ENCODE assay signal across 29 mouse cellular contexts in the genomic region with DNA sequence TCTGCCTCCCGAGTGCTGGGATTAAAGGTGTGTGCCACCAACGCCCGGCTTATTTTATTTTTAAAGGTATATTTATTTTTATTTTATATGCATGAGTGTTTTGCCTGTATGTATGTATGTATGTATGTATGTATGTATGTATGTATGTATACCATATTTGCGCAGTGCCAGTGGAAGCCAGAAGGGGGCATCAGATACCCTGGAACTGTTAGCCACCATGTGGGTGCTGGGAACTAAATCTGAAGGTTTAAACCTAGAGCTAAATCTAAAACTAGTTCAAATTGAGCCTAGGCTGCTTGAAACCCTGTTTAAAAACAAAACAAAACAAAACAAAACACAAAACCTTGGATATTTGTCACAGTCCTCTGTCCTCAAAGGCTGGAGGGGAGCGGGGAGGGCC. TPM values are rescaled to one million over a fixed set of nuclear protein-coding genes. Genes with fewer than 3 reads are reported as not detected.
DNase-seq lines count a peak whose midpoint lies in the region; ATAC-seq and TF ChIP-seq lines count a peak whose summit lies in the region.
"Had no signal": no experiment of that assay in that cellular context is flagged by ENCODE, and none has a peak within 500 bp of the region (broad histone marks: within the 10 kb centered on the region; RNA-seq: fewer than 3 reads in every experiment).

No protein-coding gene starts in this region.

- H3K4me2 ChIP-seq in kidney, postnatal 0 days (ENCODE audit: low read length) = no peak overlapping the region
- no peak overlapping the region for H3K4me2 ChIP-seq in kidney, embryonic 16.5 days (replicated peaks; ENCODE audit: low read depth, low read length)
- no peak overlapping the region for H3K4me2 ChIP-seq in midbrain, postnatal 0 days (ENCODE audit: low read depth, low read length, poor library complexity, severe bottlenecking)
- H3K4me2 ChIP-seq: embryonic facial prominence, embryonic 13.5 days; heart, embryonic 15.5 days; limb, embryonic 13.5 days; neural tube, embryonic 13.5 days; stomach, embryonic 15.5 days had no signal

- no peak for DNase-seq in kidney, postnatal 0 days (ENCODE audit: low spot score)
- no peak for DNase-seq in midbrain, postnatal 0 days (ENCODE audit: low spot score)
- no peak for DNase-seq in midbrain, embryonic 10.5 days (ENCODE audit: low spot score)
- peak; percentile 53 for DNase-seq in R1 (ENCODE audit: low read depth, low spot score)
- no peak for DNase-seq in right cerebral cortex, postnatal 4 days
- DNase-seq in T-cell, adult 2 months (ENCODE audit: low spot score) = no peak
- DNase-seq: adrenal gland, adult 8-10 months; cerebellum, adult 11-12 months; cerebellum, postnatal 14 days; gastrocnemius, postnatal 14 days; heart, adult 18-20 months; kidney, adult 9 months; layer of hippocampus, postnatal 36 days; lung, postnatal 4 days; right cerebral cortex, postnatal 14 days; thymus, adult 2 months had no signal

- no peaks in the 10 kb centered on the region for H3K9me3 ChIP-seq in kidney, postnatal 0 days (replicated peaks; ENCODE audit: low read length)
- no peaks in the 10 kb centered on the region; the same call in 1 of the 2 replicates for H3K9me3 ChIP-seq in kidney, embryonic 16.5 days (ENCODE audit: low read length)
- no peaks in the 10 kb centered on the region for H3K9me3 ChIP-seq in midbrain, postnatal 0 days (ENCODE audit: low read length)
- no peaks in the 10 kb centered on the region for H3K9me3 ChIP-seq in midbrain, embryonic 10.5 days (replicated peaks)
- H3K9me3 ChIP-seq: embryonic facial prominence, embryonic 13.5 days; heart, embryonic 15.5 days; limb, embryonic 13.5 days; neural tube, embryonic 13.5 days; stomach, embryonic 15.5 days had no signal

- H3K4me1 ChIP-seq in kidney, postnatal 0 days (replicated peaks; ENCODE audit: insufficient read depth, low read length) = 0 out of 2 replicates have a peak, but pooled peaks cover 2% of the 10 kb centered on the region
- H3K4me1 ChIP-seq in kidney, embryonic 16.5 days (ENCODE audit: insufficient read depth, low read length) = peaks cover 14% of the 10 kb centered on the region; the same call in 1 of the 2 replicates
- no peaks in the 10 kb centered on the region for H3K4me1 ChIP-seq in midbrain, postnatal 0 days (ENCODE audit: insufficient read depth, low read length)
- peaks cover 61% of the 10 kb centered on the region for H3K4me1 ChIP-seq in midbrain, embryonic 10.5 days

- H3K27me3 ChIP-seq in kidney, postnatal 0 days (ENCODE audit: insufficient read depth, low read length) = no peaks in the 10 kb centered on the region
- H3K27me3 ChIP-seq in kidney, embryonic 16.5 days (ENCODE audit: insufficient read depth, low read length) = peaks cover 4% of the 10 kb centered on the region; the same call in 1 of the 2 replicates
- peaks cover 11% of the 10 kb centered on the region; the same call in 1 of the 2 replicates for H3K27me3 ChIP-seq in midbrain, postnatal 0 days (ENCODE audit: insufficient read depth, low read length)
- peaks cover 78% of the 10 kb centered on the region for H3K27me3 ChIP-seq in midbrain, embryonic 10.5 days (ENCODE audit: low read depth, poor library complexity, severe bottlenecking)

- TF ChIP-seq CTCF in kidney, postnatal 0 days (IDR thresholded peaks at IDR 0.05; ENCODE audit: low read depth) = peak; percentile 18; the same call in 1 of the 2 replicates
- TF ChIP-seq CTCF in midbrain, postnatal 0 days (IDR thresholded peaks at IDR 0.05) = peak; percentile 32; the same call in 1 of the 2 replicates

- no peak overlapping the region for H3K4me3 ChIP-seq in kidney, postnatal 0 days (replicated peaks; ENCODE audit: low read depth, low read length)
- H3K4me3 ChIP-seq in kidney, embryonic 16.5 days (ENCODE audit: low read length) = no peak overlapping the region
- H3K4me3 ChIP-seq in midbrain, postnatal 0 days (ENCODE audit: low read depth, low read length) = no peak overlapping the region
- H3K4me3 ChIP-seq in midbrain, embryonic 10.5 days = no peak overlapping the region
- H3K4me3 ChIP-seq: embryonic facial prominence, embryonic 13.5 days; heart, embryonic 15.5 days; limb, embryonic 13.5 days; neural tube, embryonic 13.5 days; stomach, embryonic 15.5 days had no signal

- no peak overlapping the region for H3K27ac ChIP-seq in kidney, postnatal 0 days
- H3K27ac ChIP-seq in kidney, embryonic 16.5 days (ENCODE audit: low read length) = no peak overlapping the region
- H3K27ac ChIP-seq in midbrain, postnatal 0 days (ENCODE audit: low read depth, low read length) = no peak overlapping the region
- H3K27ac ChIP-seq in midbrain, embryonic 10.5 days (replicated peaks) = no peak overlapping the region
- H3K27ac ChIP-seq: embryonic facial prominence, embryonic 13.5 days; heart, embryonic 15.5 days; limb, embryonic 13.5 days; neural tube, embryonic 13.5 days; stomach, embryonic 15.5 days had no signal

- no peak overlapping the region for H3K9ac ChIP-seq in kidney, postnatal 0 days (ENCODE audit: low read depth, low read length)
- H3K9ac ChIP-seq in kidney, embryonic 16.5 days (replicated peaks; ENCODE audit: low read length) = no peak overlapping the region
- no peak overlapping the region for H3K9ac ChIP-seq in midbrain, postnatal 0 days (replicated peaks; ENCODE audit: low read length, poor library complexity, severe bottlenecking)
- H3K9ac ChIP-seq: embryonic facial prominence, embryonic 13.5 days; heart, embryonic 15.5 days; limb, embryonic 13.5 days; neural tube, embryonic 13.5 days; stomach, embryonic 15.5 days had no signal

- H3K36me3 ChIP-seq in kidney, postnatal 0 days (ENCODE audit: insufficient read depth, low read length) = no peaks in the 10 kb centered on the region
- no peaks in the 10 kb centered on the region for H3K36me3 ChIP-seq in kidney, embryonic 16.5 days (ENCODE audit: insufficient read depth, low read length)
- no peaks in the 10 kb centered on the region for H3K36me3 ChIP-seq in midbrain, postnatal 0 days (ENCODE audit: insufficient read depth, low read length)
- no peaks in the 10 kb centered on the region for H3K36me3 ChIP-seq in midbrain, embryonic 10.5 days
- H3K36me3 ChIP-seq: embryonic facial prominence, embryonic 13.5 days; heart, embryonic 15.5 days; limb, embryonic 13.5 days; neural tube, embryonic 13.5 days; stomach, embryonic 15.5 days had no signal

- ATAC-seq in kidney, postnatal 0 days (replicated peaks; ENCODE audit: low FRiP score, low read depth) = no peak
- ATAC-seq in kidney, embryonic 16.5 days (ENCODE audit: low FRiP score, low TSS enrichment) = no peak
- ATAC-seq in midbrain, postnatal 0 days (ENCODE audit: low FRiP score) = no peak
- ATAC-seq: forebrain, embryonic 14.5 days; inflammation-experienced regulatory T-cells, adult 6 months had no signal

- 96% methylated on average over 5 of the region's 5 CpGs for WGBS in kidney, postnatal 0 days
- WGBS in kidney, embryonic 16.5 days = 93% methylated on average over 5 of the region's 5 CpGs
- WGBS in midbrain, postnatal 0 days = 87% methylated on average over 5 of the region's 5 CpGs
- 91% methylated on average over 5 of the region's 5 CpGs for WGBS in midbrain, embryonic 10.5 days

RNA-seq across cellular contexts. Expression of a gene that starts 8.9 kb away (rescaled TPM):
- polyA plus RNA-seq in kidney, postnatal 0 days (2015; fragmentation: Nextera tagmentation; extraction: Ambion mirVana) = 0.26 and 0.39 TPM in 2 replicates
- polyA plus RNA-seq in kidney, embryonic 16.5 days (2015; fragmentation: Nextera tagmentation; extraction: Ambion mirVana) = 0.17 and 0.23 TPM in 2 replicates
- 6.6 and 7.3 TPM in 2 replicates for total RNA-seq in midbrain, postnatal 0 days (2014; rRNA removed)
- 3.5 and 4.0 TPM in 2 replicates for polyA plus RNA-seq in midbrain, postnatal 0 days (2015; fragmentation: Nextera tagmentation; extraction: Ambion mirVana)
- polyA plus RNA-seq in midbrain, embryonic 10.5 days (2016; fragmentation: Nextera tagmentation; extraction: Ambion mirVana) = 0.19 and 0.26 TPM in 2 replicates
- total RNA-seq: hematopoietic stem cell, adult 5-6 weeks had no signal
- polyA plus RNA-seq: C2C12; inflammation-experienced regulatory T-cells, adult 6 months had no signal

RNA-seq across cellular contexts. Expression of a gene that starts 9.0 kb away (rescaled TPM):
- polyA plus RNA-seq in kidney, postnatal 0 days (2015; fragmentation: Nextera tagmentation; extraction: Ambion mirVana) = not detected in 2 replicates
- not detected in 2 replicates for polyA plus RNA-seq in kidney, embryonic 16.5 days (2015; fragmentation: Nextera tagmentation; extraction: Ambion mirVana)
- not detected in 2 replicates for total RNA-seq in midbrain, postnatal 0 days (2014; rRNA removed)
- polyA plus RNA-seq in midbrain, postnatal 0 days (2015; fragmentation: Nextera tagmentation; extraction: Ambion mirVana) = 0.33 and 0.43 TPM in 2 replicates
- polyA plus RNA-seq in midbrain, embryonic 10.5 days (2016; fragmentation: Nextera tagmentation; extraction: Ambion mirVana) = not detected in 2 replicates
- total RNA-seq: adrenal gland, adult 8-10 months; gastrocnemius, postnatal 14 days; heart, adult 18-20 months; hematopoietic stem cell, adult 5-6 weeks had no signal
- polyA plus RNA-seq: brain, embryonic 14.5 days; C2C12; embryonic facial prominence, embryonic 13.5 days; heart, embryonic 15.5 days; inflammation-experienced regulatory T-cells, adult 6 months; limb, embryonic 13.5 days; neural tube, embryonic 13.5 days; spleen, adult 2 months; stomach, embryonic 15.5 days; thymus, adult 2 months had no signal

RNA-seq across cellular contexts. Expression of a gene that starts 18.7 kb away (rescaled TPM):
- not detected in 2 replicates for polyA plus RNA-seq in kidney, postnatal 0 days (2015; fragmentation: Nextera tagmentation; extraction: Ambion mirVana)
- not detected in 2 replicates for polyA plus RNA-seq in kidney, embryonic 16.5 days (2015; fragmentation: Nextera tagmentation; extraction: Ambion mirVana)
- not detected in 2 replicates for total RNA-seq in midbrain, postnatal 0 days (2014; rRNA removed)
- not detected in 2 replicates for polyA plus RNA-seq in midbrain, postnatal 0 days (2015; fragmentation: Nextera tagmentation; extraction: Ambion mirVana)
- not detected in 2 replicates for polyA plus RNA-seq in midbrain, embryonic 10.5 days (2016; fragmentation: Nextera tagmentation; extraction: Ambion mirVana)
- total RNA-seq: adrenal gland, adult 8-10 months; gastrocnemius, postnatal 14 days; heart, adult 18-20 months; hematopoietic stem cell, adult 5-6 weeks had no signal
- polyA plus RNA-seq: brain, embryonic 14.5 days; C2C12; embryonic facial prominence, embryonic 13.5 days; forebrain, embryonic 14.5 days; heart, embryonic 15.5 days; inflammation-experienced regulatory T-cells, adult 6 months; limb, embryonic 13.5 days; liver, embryonic 16.5 days; neural tube, embryonic 13.5 days; spleen, adult 2 months; stomach, embryonic 15.5 days; thymus, adult 2 months had no signal

RNA-seq across cellular contexts. Expression of a gene that starts 30.1 kb away (rescaled TPM):
- 13.1 and 15.7 TPM in 2 replicates for polyA plus RNA-seq in kidney, postnatal 0 days (2015; fragmentation: Nextera tagmentation; extraction: Ambion mirVana)
- polyA plus RNA-seq in kidney, embryonic 16.5 days (2015; fragmentation: Nextera tagmentation; extraction: Ambion mirVana) = 25.7 and 25.9 TPM in 2 replicates
- total RNA-seq in midbrain, postnatal 0 days (2014; rRNA removed) = 44.8 and 54.6 TPM in 2 replicates
- 18.7 and 19.7 TPM in 2 replicates for polyA plus RNA-seq in midbrain, postnatal 0 days (2015; fragmentation: Nextera tagmentation; extraction: Ambion mirVana)
- polyA plus RNA-seq in midbrain, embryonic 10.5 days (2016; fragmentation: Nextera tagmentation; extraction: Ambion mirVana) = 17.3 and 18.0 TPM in 2 replicates

RNA-seq across cellular contexts. Expression of a gene that starts 32.0 kb away (rescaled TPM):
- polyA plus RNA-seq in kidney, postnatal 0 days (2015; fragmentation: Nextera tagmentation; extraction: Ambion mirVana) = 1.1 and 1.2 TPM in 2 replicates
- 2.1 and 2.5 TPM in 2 replicates for polyA plus RNA-seq in kidney, embryonic 16.5 days (2015; fragmentation: Nextera tagmentation; extraction: Ambion mirVana)
- 5.4 and 10.9 TPM in 2 replicates for total RNA-seq in midbrain, postnatal 0 days (2014; rRNA removed)
- 3.4 and 4.1 TPM in 2 replicates for polyA plus RNA-seq in midbrain, postnatal 0 days (2015; fragmentation: Nextera tagmentation; extraction: Ambion mirVana)
- polyA plus RNA-seq in midbrain, embryonic 10.5 days (2016; fragmentation: Nextera tagmentation; extraction: Ambion mirVana) = 1.8 and 2.1 TPM in 2 replicates
- total RNA-seq: hematopoietic stem cell, adult 5-6 weeks had no signal
